Mouse (Mus musculus) heart, embryonic 16.5 days (tissue): ENCODE results near the gene Ercc2. TPM values are rescaled to one million over a fixed set of nuclear protein-coding genes. Genes with fewer than 3 reads are reported as not detected.

Source experiments
- ATAC-seq: fragments of 200-750 bp; cut with Nextera tagmentation; replicated peaks from 2 replicates; pipeline ENCODE4 v1.8.0; 2017; ENCODE audit warnings: moderate number of reproducible peaks; ENCODE audit not compliant: insufficient read depth, low FRiP score; ENCODE audit errors: extremely low read depth
- H3K27ac ChIP-seq: fragments of 300-500 bp; sonication (generic); 2 replicates; pipeline ENCODE4 v1.5.1; 2014; ENCODE audit warnings: mild to moderate bottlenecking, low read length, control low read depth, moderate library complexity
- H3K27me3 ChIP-seq: fragments of 300-500 bp; sonication (generic); 2 replicates; pipeline ENCODE4 v1.6.1; 2014; ENCODE audit warnings: low read length, mixed read lengths; ENCODE audit not compliant: control insufficient read depth, insufficient read depth
- H3K36me3 ChIP-seq: fragments of 300-500 bp; sonication (generic); 2 replicates; pipeline ENCODE4 v1.6.1; 2014; ENCODE audit not compliant: control insufficient read depth, insufficient read depth
- H3K4me1 ChIP-seq: fragments of 300-500 bp; sonication (generic); 2 replicates; pipeline ENCODE4 v1.6.1; 2014; ENCODE audit warnings: low read length, mixed read lengths; ENCODE audit not compliant: control insufficient read depth, insufficient read depth
- H3K4me2 ChIP-seq: fragments of 300-500 bp; sonication (generic); 2 replicates; pipeline ENCODE4 v1.6.1; 2014; ENCODE audit warnings: low read depth, mild to moderate bottlenecking, control low read depth, low read length
- H3K4me3 ChIP-seq: fragments of 300-500 bp; sonication (generic); 2 replicates; pipeline ENCODE4 v1.5.1; 2014; ENCODE audit warnings: mild to moderate bottlenecking, control low read depth, low read length
- H3K9ac ChIP-seq: fragments of 300-500 bp; sonication (generic); 2 replicates; pipeline ENCODE4 v1.6.1; 2014; ENCODE audit warnings: low read length, control low read depth
- H3K9me3 ChIP-seq: fragments of 300-500 bp; sonication (generic); replicated peaks from 2 replicates; pipeline ENCODE4 v1.6.1; 2016; ENCODE audit warnings: low read length; ENCODE audit not compliant: control insufficient read depth
- WGBS: fragments of 180-500 bp; shearing (Covaris S2); extraction: QIAGEN DNeasy Blood & Tissue Kit; methylation state at CpG from one replicate; pipeline ENCODE4 v1.1.7; 2014; 5-methylcytosine and 5-hydroxymethylcytosine counted together
- polyA plus RNA-seq: library from polyadenylated mRNA; unstranded; fragments of >200 nt; fragmentation: Nextera tagmentation; extraction: Ambion mirVana; gene quantifications from 2 replicates; pipeline ENCODE4 v1.2.1, GENCODE M21; 2015

Gene Ercc2
- polyA plus RNA-seq, 1 experiment from 2014 or later: 12.8 TPM

- 90% methylated on average over 25 of the region's 25 CpGs for WGBS
These were observed 24.1 kb upstream of the Ercc2 start for GRCm38 (mm10) chr7:19357381-19358375.

GRCm38 (mm10) chr7:19358634-19359033 is 23.2 kb upstream of the Ercc2 start:
- Histone ChIP-seq H3K36me3 (peaks cover 18% of the 10 kb centered on the region; the same call in 1 of the 2 replicates), H3K4me1 (peaks cover 24% of the 10 kb centered on the region), H3K9me3 (no peaks in the 10 kb centered on the region), H3K4me3 (peak overlapping the region; percentile 60), H3K4me2 (peak overlapping the region; percentile 94), H3K27ac (no peak overlapping the region), H3K9ac (peak overlapping the region; percentile 79), H3K27me3 (no peaks in the 10 kb centered on the region)
- no peak for ATAC-seq
- WGBS: 15% methylated on average over 13 of the region's 13 CpGs

More at GRCm38 (mm10) chr7:19357381-19358375, 24.1 kb upstream of the Ercc2 start:
- Histone ChIP-seq H3K9me3 (no peaks in the 10 kb centered on the region), H3K4me1 (peaks cover 14% of the 10 kb centered on the region), H3K4me2 (peak overlapping the region; percentile 94), H3K4me3 (no peak overlapping the region), H3K27ac (no peak overlapping the region), H3K36me3 (peaks cover 18% of the 10 kb centered on the region; the same call in 1 of the 2 replicates), H3K9ac (no peak overlapping the region), H3K27me3 (no peaks in the 10 kb centered on the region)
- ATAC-seq: no peak

GRCm38 (mm10) chr7:19359299-19359891 is 22.4 kb upstream of the Ercc2 start, which contains the start of the genes Cd3eap and Ppp1r13l:
Gene Cd3eap, minus strand, starts transcription at chr7:19359483.
Gene Ppp1r13l, plus strand, starts transcription at chr7:19359749.
- Histone ChIP-seq H3K4me2 (peak within 1 kb of the TSS; percentile 94), H3K36me3 (peaks cover 16% of the 10 kb centered on the region; the same call in 1 of the 2 replicates), H3K4me3 (peak within 1 kb of the TSS; percentile 60), H3K27ac (peak within 1 kb of the TSS; percentile 93), H3K27me3 (no peaks in the 10 kb centered on the region), H3K9me3 (no peaks in the 10 kb centered on the region), H3K4me1 (peaks cover 31% of the 10 kb centered on the region), H3K9ac (peak within 1 kb of the TSS; percentile 79)
- peak; percentile 24 for ATAC-seq
- under 1% methylated on average over 31 of the region's 31 CpGs for WGBS

GRCm38 (mm10) chr7:19359892-19360641 is 21.7 kb upstream of the Ercc2 start:
- peak; percentile 43 for ATAC-seq
- H3K9ac ChIP-seq: peak overlapping the region; percentile 79
- under 1% methylated on average over 45 of the region's 45 CpGs for WGBS
- peak overlapping the region; percentile 93 for H3K27ac ChIP-seq
- H3K4me2 ChIP-seq: peak overlapping the region; percentile 94
- no peaks in the 10 kb centered on the region for H3K9me3 ChIP-seq
- peak overlapping the region; percentile 60 for H3K4me3 ChIP-seq
- H3K27me3 ChIP-seq: no peaks in the 10 kb centered on the region
- peaks cover 32% of the 10 kb centered on the region for H3K4me1 ChIP-seq
- H3K36me3 ChIP-seq: peaks cover 10% of the 10 kb centered on the region; the same call in 1 of the 2 replicates

- ATAC-seq: peak; percentile 69
- Histone ChIP-seq H3K9ac (peak overlapping the region; percentile 72), H3K36me3 (peaks cover 7% of the 10 kb centered on the region; the same call in 1 of the 2 replicates), H3K4me3 (peak overlapping the region; percentile 60), H3K27ac (peak overlapping the region; percentile 93), H3K27me3 (no peaks in the 10 kb centered on the region), H3K4me2 (peak overlapping the region; percentile 94), H3K9me3 (no peaks in the 10 kb centered on the region), H3K4me1 (peaks cover 32% of the 10 kb centered on the region)
- under 1% methylated on average over 26 of the region's 27 CpGs for WGBS
These were observed 20.9 kb upstream of the Ercc2 start for GRCm38 (mm10) chr7:19360944-19361343.

- Histone ChIP-seq H3K9ac (peak overlapping the region; percentile 72), H3K4me3 (peak overlapping the region; percentile 60), H3K27ac (peak overlapping the region; percentile 93), H3K36me3 (peaks cover 7% of the 10 kb centered on the region; the same call in 1 of the 2 replicates), H3K4me1 (peaks cover 32% of the 10 kb centered on the region), H3K27me3 (no peaks in the 10 kb centered on the region), H3K9me3 (no peaks in the 10 kb centered on the region), H3K4me2 (peak overlapping the region; percentile 94)
- 7% methylated on average over 16 of the region's 16 CpGs for WGBS
- ATAC-seq: peak; percentile 5; the same call in 1 of the 2 replicates
These were observed 20.1 kb upstream of the Ercc2 start for GRCm38 (mm10) chr7:19361720-19362119.

- H3K27ac ChIP-seq: peak overlapping the region; percentile 93
- H3K36me3 ChIP-seq: peaks cover 6% of the 10 kb centered on the region; the same call in 1 of the 2 replicates
- peak overlapping the region; percentile 72 for H3K9ac ChIP-seq
- WGBS: 16% methylated on average over 4 of the region's 4 CpGs
- no peaks in the 10 kb centered on the region for H3K9me3 ChIP-seq
- peaks cover 32% of the 10 kb centered on the region for H3K4me1 ChIP-seq
- peak; percentile 47 for ATAC-seq
- H3K27me3 ChIP-seq: no peaks in the 10 kb centered on the region
- peak overlapping the region; percentile 94 for H3K4me2 ChIP-seq
- peak overlapping the region; percentile 60 for H3K4me3 ChIP-seq
These were observed 19.5 kb upstream of the Ercc2 start for GRCm38 (mm10) chr7:19362276-19362675.

GRCm38 (mm10) chr7:19363881-19364280 is 17.9 kb upstream of the Ercc2 start:
- Histone ChIP-seq H3K27ac (peak overlapping the region; percentile 93), H3K36me3 (0 out of 2 replicates have a peak, but pooled peaks cover 2% of the 10 kb centered on the region), H3K9ac (peak overlapping the region; percentile 59), H3K4me3 (peak overlapping the region; percentile 6), H3K4me2 (peak overlapping the region; percentile 94), H3K4me1 (peaks cover 24% of the 10 kb centered on the region), H3K9me3 (no peaks in the 10 kb centered on the region), H3K27me3 (no peaks in the 10 kb centered on the region)
- 7% methylated on average over 18 of the region's 18 CpGs for WGBS
- no peak for ATAC-seq
